Mouse (Mus musculus) embryonic facial prominence, embryonic 10.5 days (tissue): ENCODE data around the gene AU015836. TPM values are rescaled to one million over a fixed set of nuclear protein-coding genes. Genes with fewer than 3 reads are reported as not detected.
"Not testable (repeated sequence)": the region's sequence is repeated elsewhere in the genome, so short reads cannot be mapped to it uniquely, and the experiment has no call there.

Experiments
- DNase-seq: peaks from one replicate; pipeline ENCODE4 v3.0.0-alpha.2; 2017; ENCODE audit warnings: low spot score
- H3K27ac ChIP-seq: fragments of 300-500 bp; sonication (generic); replicated peaks from 2 replicates; pipeline ENCODE4 v1.5.1; 2016; ENCODE audit warnings: mild to moderate bottlenecking
- H3K27me3 ChIP-seq: fragments of 300-500 bp; sonication (generic); replicated peaks from 2 replicates; pipeline ENCODE4 v1.6.1; 2016; ENCODE audit warnings: low read depth, mild to moderate bottlenecking; ENCODE audit not compliant: poor library complexity, severe bottlenecking
- H3K36me3 ChIP-seq: fragments of 300-500 bp; sonication (generic); replicated peaks from 2 replicates; pipeline ENCODE4 v1.6.1; 2016; ENCODE audit warnings: mild to moderate bottlenecking, moderate library complexity
- H3K4me1 ChIP-seq: fragments of 300-500 bp; sonication (generic); 2 replicates; pipeline ENCODE4 v1.6.1; 2016
- H3K4me3 ChIP-seq: fragments of 300-500 bp; sonication (generic); 2 replicates; pipeline ENCODE4 v1.5.1; 2016; ENCODE audit warnings: mild to moderate bottlenecking, moderate library complexity
- H3K9me3 ChIP-seq: fragments of 300-500 bp; sonication (generic); 2 replicates; pipeline ENCODE4 v1.6.1; 2016; ENCODE audit warnings: mild to moderate bottlenecking
- WGBS: fragments of 180-500 bp; shearing (Covaris S2); methylation state at CpG from one replicate; pipeline ENCODE4 v1.1.7; 2016; 5-methylcytosine and 5-hydroxymethylcytosine counted together
- polyA plus RNA-seq: library from polyadenylated mRNA; unstranded; fragments of >200 nt; fragmentation: Nextera tagmentation; extraction: Ambion mirVana; gene quantifications from 2 replicates; pipeline ENCODE4 v1.2.1, GENCODE M21; 2016

Gene AU015836
- not detected in 2 replicates for polyA plus RNA-seq

DNA sequence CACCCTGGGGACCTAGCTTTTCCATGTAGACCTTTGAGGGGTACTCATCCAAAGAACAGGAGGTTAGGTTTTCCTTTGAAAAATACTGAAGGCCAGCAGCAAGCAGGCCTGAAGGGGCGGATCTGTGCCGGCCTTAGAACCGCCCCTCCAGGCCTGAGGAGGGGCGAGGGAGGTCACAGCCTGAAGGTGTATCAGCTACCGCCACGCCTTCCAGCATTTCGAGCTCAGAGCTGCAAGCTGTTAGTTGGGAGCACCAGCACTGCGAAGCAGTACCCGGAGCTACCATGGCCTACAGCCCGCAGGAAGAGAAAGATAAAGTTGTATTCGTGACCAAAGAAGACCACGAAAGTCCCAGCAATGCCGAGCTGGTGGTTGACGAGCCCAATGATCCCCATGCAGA is at the start of gene AU015836:
Gene AU015836, plus strand, starts transcription at position 216 of the 400 bp plus-strand sequence.
- H3K27me3 ChIP-seq = peaks cover 72% of the 10 kb centered on the region
- H3K4me1 ChIP-seq = no peaks in the 10 kb centered on the region
- WGBS = 58% methylated on average over 14 of the region's 14 CpGs

DNA sequence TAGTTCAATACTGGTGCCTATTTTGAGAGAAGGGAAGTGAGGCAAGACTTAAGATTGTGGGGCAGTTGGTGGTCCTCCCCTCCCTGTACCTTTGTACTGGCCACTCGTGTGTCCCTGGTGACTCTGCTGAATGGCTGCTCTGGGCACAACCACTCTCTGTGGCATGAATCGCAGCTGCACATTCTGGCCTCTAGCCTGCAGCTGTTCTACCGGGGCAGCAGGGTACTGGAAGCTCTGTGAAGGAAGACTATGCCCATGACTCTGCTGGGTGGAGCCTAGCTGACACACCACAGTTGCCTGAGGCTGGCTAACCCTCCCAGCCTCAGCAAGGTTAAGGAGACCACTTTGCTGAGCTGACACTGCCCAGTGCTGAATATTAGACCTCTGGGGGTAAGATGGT is 49.4 kb upstream of the AU015836 start:
- no peak overlapping the region for H3K27ac ChIP-seq
- no peaks in the 10 kb centered on the region for H3K4me1 ChIP-seq
- H3K9me3 ChIP-seq = peaks cover 16% of the 10 kb centered on the region; the same call in 1 of the 2 replicates
- DNase-seq = no peak
- no peaks in the 10 kb centered on the region for H3K36me3 ChIP-seq
- H3K4me3 ChIP-seq = no peak overlapping the region
- peaks cover 25% of the 10 kb centered on the region for H3K27me3 ChIP-seq
- WGBS = 63% methylated on average over 3 of the region's 3 CpGs

More for the DNA sequence above, at the start of gene AU015836:
- no peaks in the 10 kb centered on the region for H3K9me3 ChIP-seq
- no peak within 1 kb of the TSS for H3K4me3 ChIP-seq
- no peaks in the 10 kb centered on the region for H3K36me3 ChIP-seq
- H3K27ac ChIP-seq = no peak within 1 kb of the TSS
- no peak for DNase-seq

DNA sequence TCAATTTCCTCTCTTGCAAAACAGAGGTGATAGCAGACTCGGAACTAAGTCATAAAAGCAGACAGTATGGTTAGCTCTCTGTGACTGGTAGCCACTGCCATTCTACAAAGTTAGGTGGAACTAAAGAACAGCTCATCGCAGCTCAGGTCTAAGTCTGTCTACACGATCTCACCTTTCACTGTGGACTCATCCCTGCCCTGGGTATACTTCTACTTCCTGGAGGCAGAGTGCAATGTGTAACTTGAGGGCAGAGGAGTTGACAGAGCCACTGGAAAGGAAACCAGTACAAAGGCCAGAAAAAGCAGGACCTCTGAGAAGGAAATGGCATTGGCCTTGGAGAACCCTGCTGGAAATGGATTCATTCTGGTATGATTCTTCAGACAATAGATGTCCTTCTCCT is 40.1 kb upstream of the AU015836 start:
- WGBS = 86% methylated on average over 3 of the region's 3 CpGs
- no peaks in the 10 kb centered on the region for H3K36me3 ChIP-seq

DNA sequence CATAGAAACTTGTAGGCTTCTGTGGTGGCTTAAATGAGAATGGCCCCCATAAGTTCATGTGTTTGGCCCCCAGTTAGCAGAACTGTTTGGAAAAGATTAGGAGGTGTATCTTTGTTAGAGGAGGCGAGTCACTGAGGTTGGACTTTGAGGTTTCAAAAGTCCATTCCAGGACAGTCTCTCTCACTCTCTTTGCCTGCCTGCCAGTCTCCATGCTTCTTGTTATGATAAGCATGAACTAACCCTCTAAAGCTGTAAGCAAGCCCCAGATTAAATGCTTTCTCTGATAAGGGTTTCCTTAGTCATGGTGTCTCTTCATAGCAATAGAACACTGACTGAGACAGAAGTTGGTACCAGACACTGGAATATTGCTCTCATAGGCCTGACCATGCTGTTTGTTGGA is 39.7 kb upstream of the AU015836 start:
- no peak for DNase-seq

More for the DNA sequence above, 40.1 kb upstream of the AU015836 start:
- no peak overlapping the region for H3K27ac ChIP-seq
- no peaks in the 10 kb centered on the region for H3K9me3 ChIP-seq
- H3K4me1 ChIP-seq = no peaks in the 10 kb centered on the region
- H3K4me3 ChIP-seq = no peak overlapping the region
- DNase-seq = no peak
- peaks cover 37% of the 10 kb centered on the region; the same call in 1 of the 2 replicates for H3K27me3 ChIP-seq

DNA sequence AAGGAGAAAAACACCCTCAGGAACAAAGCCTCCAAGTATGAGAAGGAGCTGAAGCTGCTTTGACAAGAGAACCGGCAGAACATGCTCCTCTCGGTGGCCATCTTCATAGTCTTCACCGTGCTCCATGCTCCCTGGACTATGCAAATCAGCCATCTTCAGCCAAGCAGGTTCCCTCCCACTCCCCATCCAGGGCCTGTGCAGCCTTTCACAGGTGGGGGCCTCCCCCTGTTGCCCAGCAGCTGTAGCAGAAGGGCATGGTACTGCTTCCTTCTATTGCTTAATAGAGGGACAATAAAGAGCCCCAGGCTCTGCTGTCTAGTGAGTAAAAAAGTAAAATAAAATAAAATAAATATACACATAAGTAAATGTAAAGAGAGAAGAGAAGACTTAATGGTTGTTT is 36.8 kb upstream of the AU015836 start:
- whole genome bisulfite sequencing = 80% methylated on average over 3 of the region's 3 CpGs
- no peak overlapping the region for H3K27ac ChIP-seq
- DNase-seq = no peak
- H3K4me3 ChIP-seq = no peak overlapping the region
- peaks cover 43% of the 10 kb centered on the region for H3K27me3 ChIP-seq
- no peaks in the 10 kb centered on the region for H3K36me3 ChIP-seq
- no peaks in the 10 kb centered on the region for H3K9me3 ChIP-seq
- H3K4me1 ChIP-seq = no peaks in the 10 kb centered on the region

More for the DNA sequence above, 39.7 kb upstream of the AU015836 start:
- Histone ChIP-seq H3K27me3 (peaks cover 40% of the 10 kb centered on the region), H3K36me3 (no peaks in the 10 kb centered on the region), H3K4me3 (no peak overlapping the region), H3K27ac (no peak overlapping the region), H3K4me1 (no peaks in the 10 kb centered on the region), H3K9me3 (no peaks in the 10 kb centered on the region)
- WGBS = 86% methylated on average over 1 of the region's 1 CpGs

DNA sequence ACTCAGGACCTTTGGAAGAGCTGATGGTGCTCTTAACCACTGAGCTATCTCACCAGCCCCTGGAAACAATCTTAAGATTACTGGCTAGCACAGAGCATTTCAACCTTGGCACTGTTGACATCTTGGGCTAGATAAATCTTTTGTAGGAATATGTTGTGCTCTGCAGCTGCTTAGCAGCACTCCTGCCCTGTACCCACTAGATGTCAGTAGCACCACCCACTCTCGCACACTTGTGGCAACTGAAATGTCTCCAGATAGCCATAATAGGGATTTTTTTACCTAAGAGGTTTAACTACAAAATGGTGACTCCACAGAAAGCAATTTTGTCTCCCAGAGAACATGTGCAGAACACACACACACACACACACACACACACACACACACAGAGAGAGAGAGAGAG is 11.7 kb upstream of the AU015836 start:
- no peaks in the 10 kb centered on the region for H3K36me3 ChIP-seq
- peaks cover 63% of the 10 kb centered on the region for H3K27me3 ChIP-seq
- peak; percentile 25 for DNase-seq
- no peaks in the 10 kb centered on the region for H3K9me3 ChIP-seq
- WGBS = 28% methylated on average over 1 of the region's 1 CpGs
- no peak overlapping the region for H3K27ac ChIP-seq
- no peak overlapping the region for H3K4me3 ChIP-seq
- no peaks in the 10 kb centered on the region for H3K4me1 ChIP-seq

DNA sequence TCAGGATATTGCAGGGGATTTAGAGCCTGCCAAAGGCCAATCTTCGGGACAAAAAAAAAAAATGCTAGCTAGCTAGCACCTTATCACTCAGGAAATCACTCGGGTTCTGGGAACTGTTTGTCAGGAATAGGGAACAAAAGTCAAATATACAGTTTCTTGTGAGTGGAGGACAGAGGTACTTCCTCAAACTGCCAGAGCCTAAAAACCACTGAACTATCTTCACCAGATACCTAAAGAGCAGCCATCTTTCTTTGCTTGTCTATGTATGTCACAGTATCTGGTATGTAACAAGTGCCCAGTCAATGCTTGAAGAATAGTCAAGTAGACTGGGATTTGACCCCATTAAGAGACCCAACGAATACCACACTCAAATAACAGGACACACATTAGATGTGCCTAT is 10.0 kb upstream of the AU015836 start:
- Histone ChIP-seq H3K9me3 (no peaks in the 10 kb centered on the region), H3K27me3 (peaks cover 61% of the 10 kb centered on the region), H3K4me3 (no peak overlapping the region), H3K4me1 (no peaks in the 10 kb centered on the region), H3K27ac (no peak overlapping the region), H3K36me3 (no peaks in the 10 kb centered on the region)
- WGBS = 78% methylated on average over 3 of the region's 3 CpGs
- DNase-seq = no peak

DNA sequence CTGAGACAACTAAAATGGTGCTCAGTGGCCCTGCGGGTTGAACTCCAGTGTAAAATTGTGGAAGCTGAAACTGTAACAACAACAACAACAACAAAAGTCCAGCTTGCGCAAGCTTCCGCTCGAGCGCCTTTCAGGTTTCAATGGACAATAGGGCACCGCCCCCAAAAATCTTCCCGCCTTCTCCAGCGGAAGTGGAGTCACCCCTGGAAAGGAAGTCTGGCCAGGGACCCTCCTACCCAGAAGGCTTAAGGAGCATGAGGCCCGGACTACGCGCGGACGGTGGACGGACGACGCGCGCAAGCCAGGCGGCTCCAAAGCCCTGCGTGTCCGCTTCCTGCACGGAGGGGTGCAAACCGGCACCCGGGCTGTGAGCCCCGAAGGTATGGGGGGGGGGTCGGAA is 11.9 kb downstream of the AU015836 start:
- Histone ChIP-seq H3K27me3 (peaks cover 76% of the 10 kb centered on the region), H3K9me3 (peaks cover 2% of the 10 kb centered on the region; the same call in 1 of the 2 replicates), H3K36me3 (no peaks in the 10 kb centered on the region), H3K4me3 (no peak overlapping the region), H3K4me1 (no peaks in the 10 kb centered on the region), H3K27ac (no peak overlapping the region)
- DNase-seq = no peak
- WGBS = 91% methylated on average over 26 of the region's 26 CpGs

DNA sequence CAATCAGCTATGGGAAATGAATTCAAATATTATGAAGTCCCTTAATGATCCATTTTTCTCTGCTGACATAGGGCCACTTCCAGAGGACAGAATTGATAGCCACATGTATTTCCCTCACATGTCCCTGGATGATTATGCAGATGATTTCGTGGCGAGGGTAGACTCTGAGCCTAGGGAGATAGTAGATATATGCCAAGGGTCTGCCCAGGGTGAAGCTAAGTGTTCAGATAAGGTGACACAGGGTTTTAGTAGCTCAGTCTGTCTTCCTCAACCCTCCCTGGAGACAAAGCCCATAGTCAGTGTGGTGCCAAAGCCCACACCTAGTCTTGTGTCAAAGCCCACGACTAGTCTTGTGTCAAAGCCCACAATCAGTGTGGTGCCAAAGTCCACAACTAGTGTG is 13.7 kb downstream of the AU015836 start:
- Histone ChIP-seq H3K27ac (no peak overlapping the region), H3K4me1 (no peaks in the 10 kb centered on the region), H3K27me3 (peaks cover 74% of the 10 kb centered on the region), H3K4me3 (no peak overlapping the region), H3K36me3 (no peaks in the 10 kb centered on the region), H3K9me3 (peaks cover 2% of the 10 kb centered on the region; the same call in 1 of the 2 replicates)
- DNase-seq = no peak
- WGBS = 90% methylated on average over 3 of the region's 3 CpGs

DNA sequence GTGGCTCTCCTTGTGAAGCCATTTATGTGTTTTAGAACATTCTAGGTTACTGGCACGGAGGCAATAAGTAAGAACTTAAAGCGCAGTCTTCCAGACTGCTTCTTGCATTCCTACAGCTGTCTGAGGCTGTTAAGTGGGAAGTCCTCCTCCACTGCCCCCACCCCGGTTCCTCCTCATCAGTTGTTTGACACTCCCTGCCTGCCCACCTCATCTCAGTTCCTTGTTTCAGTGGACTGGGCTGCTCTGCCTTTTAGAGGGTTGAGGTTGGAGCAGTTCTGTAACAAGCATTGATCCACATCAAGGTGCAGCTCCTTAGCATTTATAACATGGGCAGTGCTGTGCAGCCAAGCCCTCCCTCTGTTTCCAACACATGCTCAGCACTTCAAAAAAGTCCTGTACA is 16.6 kb downstream of the AU015836 start:
- H3K27ac ChIP-seq, H3K4me3 ChIP-seq, H3K4me1 ChIP-seq, H3K36me3 ChIP-seq, H3K9me3 ChIP-seq, DNase-seq: not testable (repeated sequence)
- WGBS = 82% methylated on average over 3 of the region's 3 CpGs
- H3K27me3 ChIP-seq = peaks cover 76% of the 10 kb centered on the region

DNA sequence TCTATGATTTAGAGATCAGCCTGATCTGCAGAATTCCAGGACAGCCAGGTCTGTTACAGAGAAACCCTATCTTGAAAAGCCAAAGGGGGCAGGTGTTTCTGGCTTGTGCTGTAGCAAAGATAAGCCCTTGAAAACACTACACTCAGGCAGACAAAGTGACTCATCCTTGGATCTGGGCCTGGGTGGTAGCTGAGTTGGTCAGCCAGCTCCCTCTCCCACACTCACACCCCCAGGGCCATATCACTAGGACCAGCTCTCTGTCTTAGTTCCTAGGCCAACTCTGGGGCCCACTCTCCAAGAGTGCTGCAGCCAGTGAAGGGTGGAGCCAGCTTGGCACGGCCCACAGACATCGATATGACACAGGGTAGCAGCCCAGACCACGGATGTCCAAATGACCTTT is 38.5 kb downstream of the AU015836 start:
- Histone ChIP-seq H3K36me3 (no peaks in the 10 kb centered on the region), H3K27ac (no peak overlapping the region), H3K27me3 (peaks cover 94% of the 10 kb centered on the region), H3K4me3 (no peak overlapping the region), H3K4me1 (peaks cover under 1% of the 10 kb centered on the region; the same call in 1 of the 2 replicates), H3K9me3 (no peaks in the 10 kb centered on the region)
- no peak for DNase-seq
- WGBS = 93% methylated on average over 3 of the region's 3 CpGs

DNA sequence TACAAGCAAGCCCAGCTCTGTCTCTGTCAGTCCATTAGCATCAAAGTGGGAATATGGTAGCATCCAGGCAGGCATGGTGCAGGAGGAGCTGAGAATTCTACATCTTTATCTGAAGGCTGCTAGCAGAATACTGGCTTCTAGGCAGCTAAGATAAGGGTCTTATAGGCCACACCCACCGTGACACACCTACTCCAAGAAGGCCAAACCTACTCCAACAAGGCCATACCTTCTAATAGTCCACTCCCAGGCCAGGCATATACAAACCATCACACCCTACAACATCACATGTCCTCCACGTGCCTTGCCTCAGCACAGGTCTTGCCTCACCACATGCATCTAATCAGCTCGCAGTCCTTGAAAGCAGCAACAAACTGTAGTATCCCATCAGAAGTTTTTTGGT is 41.0 kb downstream of the AU015836 start:
- DNase-seq = no peak
- no peak overlapping the region for H3K27ac ChIP-seq
- H3K36me3 ChIP-seq = no peaks in the 10 kb centered on the region
- no peak overlapping the region for H3K4me3 ChIP-seq
- H3K27me3 ChIP-seq = peaks cover 95% of the 10 kb centered on the region
- 85% methylated on average over 3 of the region's 3 CpGs for WGBS
- H3K4me1 ChIP-seq = peaks cover 10% of the 10 kb centered on the region; the same call in 1 of the 2 replicates
- no peaks in the 10 kb centered on the region for H3K9me3 ChIP-seq

DNA sequence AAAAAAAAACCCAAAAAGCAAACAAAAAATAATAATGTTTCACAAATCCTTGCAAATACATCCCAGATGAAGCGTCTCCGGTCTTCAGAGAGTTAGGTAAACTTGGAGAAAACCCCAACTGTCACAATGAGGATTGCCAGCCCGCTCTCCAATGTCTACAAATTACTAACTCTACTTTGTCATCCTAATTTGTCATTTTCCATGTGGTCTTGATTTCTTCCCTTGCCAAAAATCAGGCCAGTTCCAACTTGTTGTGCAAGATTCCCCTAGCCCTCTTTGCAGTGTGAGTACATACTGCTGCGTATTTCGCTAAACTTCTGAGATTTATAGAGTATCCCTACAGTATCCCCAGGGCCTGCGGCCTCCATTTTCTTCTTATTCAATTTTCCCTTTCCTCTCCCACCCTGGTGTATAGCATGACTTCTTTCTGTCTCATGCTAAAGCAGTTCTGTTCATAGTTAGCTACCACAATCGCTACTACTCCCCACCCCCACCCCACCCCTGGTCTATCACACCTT is 43.3 kb downstream of the AU015836 start:
- H3K4me3 ChIP-seq = no peak overlapping the region
- no peak overlapping the region for H3K27ac ChIP-seq
- H3K9me3 ChIP-seq = no peaks in the 10 kb centered on the region
- H3K27me3 ChIP-seq = peaks cover 98% of the 10 kb centered on the region
- peaks cover 10% of the 10 kb centered on the region; the same call in 1 of the 2 replicates for H3K4me1 ChIP-seq
- no peaks in the 10 kb centered on the region for H3K36me3 ChIP-seq
- DNase-seq = no peak
- WGBS = 88% methylated on average over 7 of the region's 7 CpGs
